Comparison of ENCODE assay signal across 12 mouse cellular contexts in genomic region chr8:34268806-34269520, GRCm38 (mm10).
A peak's percentile ranks its signal among the peaks of the same experiment; 100 is the strongest.
DNase-seq lines count a peak whose midpoint lies in the region; ATAC-seq and TF ChIP-seq lines count a peak whose summit lies in the region.
"Had no signal": no experiment of that assay in that cellular context is flagged by ENCODE, and none has a peak within 500 bp of the region (broad histone marks: within the 10 kb centered on the region; RNA-seq: fewer than 3 reads in every experiment).

No protein-coding gene starts in this region.

- H3K9me3 ChIP-seq in forebrain, postnatal 0 days (ENCODE audit: low read length): no peaks in the 10 kb centered on the region
- H3K9me3 ChIP-seq in forebrain, embryonic 12.5 days: no peaks in the 10 kb centered on the region
- no peaks in the 10 kb centered on the region for H3K9me3 ChIP-seq in lung, embryonic 14.5 days (ENCODE audit: low read depth, low read length)
- no peaks in the 10 kb centered on the region for H3K9me3 ChIP-seq in stomach, postnatal 0 days (ENCODE audit: control insufficient read depth, low read length)
- H3K9me3 ChIP-seq: embryonic facial prominence, embryonic 13.5 days had no signal

- H3K27ac ChIP-seq in forebrain, postnatal 0 days (ENCODE audit: low read depth, low read length): no peak overlapping the region
- no peak overlapping the region for H3K27ac ChIP-seq in forebrain, embryonic 12.5 days
- H3K27ac ChIP-seq in lung, embryonic 14.5 days (ENCODE audit: low read depth): no peak overlapping the region
- no peak overlapping the region for H3K27ac ChIP-seq in stomach, postnatal 0 days (replicated peaks)
- H3K27ac ChIP-seq: embryonic facial prominence, embryonic 13.5 days had no signal

- H3K4me2 ChIP-seq in forebrain, postnatal 0 days (ENCODE audit: low read depth): no peak overlapping the region
- no peak overlapping the region for H3K4me2 ChIP-seq in forebrain, embryonic 12.5 days
- H3K4me2 ChIP-seq in lung, embryonic 14.5 days: no peak overlapping the region
- H3K4me2 ChIP-seq in stomach, postnatal 0 days (replicated peaks; ENCODE audit: low read depth): no peak overlapping the region
- H3K4me2 ChIP-seq: embryonic facial prominence, embryonic 13.5 days; heart, embryonic 11.5 days had no signal

- no peak for DNase-seq in forebrain, postnatal 0 days
- DNase-seq in lung, embryonic 14.5 days: peak; percentile 15
- no peak for DNase-seq in lung, postnatal 10 days
- peak; percentile 42 for DNase-seq in ZHBTc4 (ENCODE audit: low read depth, low spot score)
- DNase-seq in stomach, postnatal 0 days (ENCODE audit: low spot score): no peak
- DNase-seq in urinary bladder, postnatal 4 days (ENCODE audit: low spot score in 2 of 2): no peak
- no peak for DNase-seq in urinary bladder, adult 2 months (ENCODE audit: low spot score)
- DNase-seq: cerebellum, adult 9-10 months had no signal

- H3K4me3 ChIP-seq in forebrain, postnatal 0 days (ENCODE audit: low read depth, low read length): no peak overlapping the region
- H3K4me3 ChIP-seq in forebrain, embryonic 12.5 days (replicated peaks): no peak overlapping the region
- no peak overlapping the region for H3K4me3 ChIP-seq in lung, embryonic 14.5 days (ENCODE audit: low read depth, low read length)
- no peak overlapping the region for H3K4me3 ChIP-seq in stomach, postnatal 0 days (ENCODE audit: low read depth, low read length)
- H3K4me3 ChIP-seq: embryonic facial prominence, embryonic 13.5 days had no signal

- peak; percentile 13; the same call in 1 of the 2 replicates for TF ChIP-seq CTCF in forebrain, postnatal 0 days (IDR thresholded peaks at IDR 0.05; ENCODE audit: low read depth)
- peak; percentile 37 for TF ChIP-seq CTCF in lung, embryonic 14.5 days (IDR thresholded peaks at IDR 0.05; ENCODE audit: low read depth)
- TF ChIP-seq CTCF in stomach, postnatal 0 days (IDR thresholded peaks at IDR 0.05; ENCODE audit: low read depth): peak; percentile 47

- H3K27me3 ChIP-seq in forebrain, postnatal 0 days (ENCODE audit: insufficient read depth, low read length): no peaks in the 10 kb centered on the region
- H3K27me3 ChIP-seq in forebrain, embryonic 12.5 days: no peaks in the 10 kb centered on the region
- no peaks in the 10 kb centered on the region for H3K27me3 ChIP-seq in lung, embryonic 14.5 days (ENCODE audit: insufficient read depth, low read length)
- H3K27me3 ChIP-seq in stomach, postnatal 0 days (ENCODE audit: control insufficient read depth, insufficient read depth, low read length): no peaks in the 10 kb centered on the region
- H3K27me3 ChIP-seq: embryonic facial prominence, embryonic 13.5 days had no signal

- no peak overlapping the region for H3K9ac ChIP-seq in forebrain, postnatal 0 days
- no peak overlapping the region for H3K9ac ChIP-seq in forebrain, embryonic 12.5 days
- H3K9ac ChIP-seq in lung, embryonic 14.5 days: no peak overlapping the region
- H3K9ac ChIP-seq in stomach, postnatal 0 days (ENCODE audit: low read length): no peak overlapping the region
- H3K9ac ChIP-seq: embryonic facial prominence, embryonic 13.5 days had no signal

- 92% methylated on average over 18 of the region's 18 CpGs for WGBS in forebrain, postnatal 0 days
- WGBS in forebrain, embryonic 12.5 days: 94% methylated on average over 18 of the region's 18 CpGs
- 86% methylated on average over 18 of the region's 18 CpGs for WGBS in lung, embryonic 14.5 days
- WGBS in stomach, postnatal 0 days: 83% methylated on average over 18 of the region's 18 CpGs

- no peak for TF ChIP-seq EP300 in stomach, postnatal 0 days (optimal IDR thresholded peaks at IDR 0.05)

- ATAC-seq in forebrain, postnatal 0 days: no peak
- ATAC-seq in forebrain, embryonic 12.5 days (ENCODE audit: low FRiP score): no peak
- no peak for ATAC-seq in lung, embryonic 14.5 days (ENCODE audit: insufficient read depth)
- no peak for ATAC-seq in stomach, postnatal 0 days (ENCODE audit: low FRiP score, low TSS enrichment)
- ATAC-seq: forebrain, embryonic 16.5 days had no signal

- H3K4me1 ChIP-seq in forebrain, postnatal 0 days (ENCODE audit: insufficient read depth): no peaks in the 10 kb centered on the region
- H3K4me1 ChIP-seq in forebrain, embryonic 12.5 days: no peaks in the 10 kb centered on the region
- no peaks in the 10 kb centered on the region for H3K4me1 ChIP-seq in lung, embryonic 14.5 days (ENCODE audit: insufficient read depth)
- no peaks in the 10 kb centered on the region for H3K4me1 ChIP-seq in stomach, postnatal 0 days (replicated peaks; ENCODE audit: control insufficient read depth, insufficient read depth)
- H3K4me1 ChIP-seq: embryonic facial prominence, embryonic 13.5 days had no signal

- H3K36me3 ChIP-seq in forebrain, postnatal 0 days (ENCODE audit: insufficient read depth): no peaks in the 10 kb centered on the region
- H3K36me3 ChIP-seq in forebrain, embryonic 12.5 days (replicated peaks): no peaks in the 10 kb centered on the region
- H3K36me3 ChIP-seq in lung, embryonic 14.5 days (ENCODE audit: insufficient read depth): no peaks in the 10 kb centered on the region
- no peaks in the 10 kb centered on the region for H3K36me3 ChIP-seq in stomach, postnatal 0 days (ENCODE audit: control insufficient read depth, insufficient read depth, low read length)
- H3K36me3 ChIP-seq: embryonic facial prominence, embryonic 13.5 days had no signal

Comparison
In these comparisons a context has a peak if more than half of its experiments do, and no peak if none do; other contexts are left out.
1. DNase-seq: peak in lung, embryonic 14.5 days (single experiment) and ZHBTc4 (single experiment); none in forebrain, postnatal 0 days (single experiment), lung, postnatal 10 days (single experiment), stomach, postnatal 0 days (single experiment), urinary bladder, postnatal 4 days (0 of 2) and urinary bladder, adult 2 months (single experiment).
2. Peak in every context shown above with its lines, with median percentiles within 50 percentile points of each other: CTCF ChIP-seq.